Mouse (Mus musculus) forebrain, postnatal 0 days (tissue): ENCODE results near the gene Omt2b. TPM values are rescaled to one million over a fixed set of nuclear protein-coding genes. Genes with fewer than 3 reads are reported as not detected.

Source experiments
- ATAC-seq: fragments of 200-750 bp; cut with Nextera tagmentation; 2 replicates; pipeline ENCODE4 v1.8.0; 2017; ENCODE audit warnings: mild to moderate bottlenecking, moderate library complexity
- DNase-seq: peaks from one replicate; pipeline ENCODE4 v3.0.0-alpha.2; 2015
- H3K27ac ChIP-seq: fragments of 300-500 bp; sonication (generic); 2 replicates; pipeline ENCODE4 v1.5.1; 2014; ENCODE audit warnings: low read depth, mild to moderate bottlenecking, antibody characterized with exemption, low read length, moderate library complexity, mixed read lengths
- H3K27me3 ChIP-seq: fragments of 300-500 bp; sonication (generic); 2 replicates; pipeline ENCODE4 v1.6.1; 2014; ENCODE audit warnings: mild to moderate bottlenecking, low read length, mixed read lengths; ENCODE audit not compliant: insufficient read depth
- H3K36me3 ChIP-seq: fragments of 300-500 bp; sonication (generic); 2 replicates; pipeline ENCODE4 v1.6.1; 2014; ENCODE audit warnings: mild to moderate bottlenecking, moderate library complexity; ENCODE audit not compliant: insufficient read depth
- H3K4me1 ChIP-seq: fragments of 300-500 bp; sonication (generic); 2 replicates; pipeline ENCODE4 v1.6.1; 2014; ENCODE audit warnings: antibody characterized with exemption; ENCODE audit not compliant: insufficient read depth
- H3K4me2 ChIP-seq: fragments of 300-500 bp; sonication (generic); 2 replicates; pipeline ENCODE4 v1.6.1; 2014; ENCODE audit warnings: low read depth, mild to moderate bottlenecking, moderate library complexity
- H3K4me3 ChIP-seq: fragments of 300-500 bp; sonication (generic); 2 replicates; pipeline ENCODE4 v1.5.1; 2014; ENCODE audit warnings: low read depth, low read length, mixed read lengths
- H3K9ac ChIP-seq: fragments of 300-500 bp; sonication (generic); 2 replicates; pipeline ENCODE4 v1.6.1; 2014; ENCODE audit warnings: mild to moderate bottlenecking
- H3K9me3 ChIP-seq: fragments of 300-500 bp; sonication (generic); 2 replicates; pipeline ENCODE4 v1.6.1; 2016; ENCODE audit warnings: low read length
- CTCF ChIP-seq: sonication (generic); IDR thresholded peaks from 2 replicates; pipeline ENCODE4 v1.5.1; 2016; ENCODE audit warnings: antibody characterized with exemption, control low read depth, low read depth
- WGBS: fragments of 180-500 bp; shearing (Covaris S2); extraction: QIAGEN DNeasy Blood & Tissue Kit; methylation state at CpG from one replicate; pipeline ENCODE4 v1.1.7; 2014; 5-methylcytosine and 5-hydroxymethylcytosine counted together
- polyA plus RNA-seq: library from polyadenylated mRNA; unstranded; fragments of >200 nt; fragmentation: Nextera tagmentation; extraction: Ambion mirVana; gene quantifications from 2 replicates; pipeline ENCODE4 v1.2.1, GENCODE M21; 2015
- total RNA-seq: library from RNA; depleted of rRNA; stranded (reverse); fragments of >200 nt; gene quantifications from 2 replicates; pipeline ENCODE4 v1.2.3, GENCODE M21; 2014

Gene Omt2b
- total and polyA plus RNA-seq, 2 experiments from 2014 or later = not detected

- no peak for DNase-seq
- Histone ChIP-seq H3K4me2 (no peak overlapping the region), H3K9me3 (no peaks in the 10 kb centered on the region), H3K4me3 (no peak overlapping the region), H3K4me1 (no peaks in the 10 kb centered on the region), H3K27me3 (no peaks in the 10 kb centered on the region), H3K27ac (no peak overlapping the region), H3K9ac (no peak overlapping the region), H3K36me3 (no peaks in the 10 kb centered on the region)
- WGBS = 81% methylated on average over 3 of the region's 3 CpGs
- no peak for ATAC-seq
- no peak for TF ChIP-seq CTCF
Observed at GRCm38 (mm10) chr9:78368671-78369293, 41.4 kb downstream of the Omt2b start.

- no peak overlapping the region for H3K4me2 ChIP-seq
- H3K4me3 ChIP-seq = no peak overlapping the region
- 91% methylated on average over 2 of the region's 2 CpGs for WGBS
- H3K36me3 ChIP-seq = no peaks in the 10 kb centered on the region
- TF ChIP-seq CTCF = no peak
- H3K27ac ChIP-seq = no peak overlapping the region
- DNase-seq = no peak
- H3K4me1 ChIP-seq = no peaks in the 10 kb centered on the region
- H3K27me3 ChIP-seq = no peaks in the 10 kb centered on the region
- H3K9ac ChIP-seq = no peak overlapping the region
- H3K9me3 ChIP-seq = no peaks in the 10 kb centered on the region
- ATAC-seq = no peak
Observed at GRCm38 (mm10) chr9:78369349-78369748, 42.0 kb downstream of the Omt2b start.

DNA sequence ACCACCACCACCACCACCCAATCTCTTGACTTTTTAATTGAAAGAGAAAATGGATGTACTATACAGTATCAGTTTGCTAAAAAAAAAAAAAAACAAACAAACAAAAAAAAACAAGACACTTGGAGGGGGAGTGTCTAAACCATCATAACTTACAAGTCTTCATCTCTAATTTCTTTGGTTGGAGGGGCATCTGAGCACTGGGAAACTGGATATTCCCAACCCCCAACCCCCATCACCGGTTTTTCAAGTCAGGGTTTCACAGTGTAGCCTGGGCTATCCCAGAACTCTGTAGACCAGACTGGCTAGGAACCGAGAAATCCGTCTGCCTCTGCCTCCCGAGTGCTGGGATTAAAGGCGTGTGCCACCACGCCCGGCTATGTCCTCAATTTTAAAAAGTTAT is 42.4 kb downstream of the Omt2b start:
- Histone ChIP-seq H3K27me3 (no peaks in the 10 kb centered on the region), H3K36me3 (no peaks in the 10 kb centered on the region), H3K4me3 (no peak overlapping the region), H3K4me2 (no peak overlapping the region), H3K27ac (no peak overlapping the region), H3K9me3 (no peaks in the 10 kb centered on the region), H3K4me1 (no peaks in the 10 kb centered on the region), H3K9ac (no peak overlapping the region)
- no peak for ATAC-seq
- DNase-seq = no peak
- 95% methylated on average over 7 of the region's 7 CpGs for WGBS
- no peak for TF ChIP-seq CTCF

DNA sequence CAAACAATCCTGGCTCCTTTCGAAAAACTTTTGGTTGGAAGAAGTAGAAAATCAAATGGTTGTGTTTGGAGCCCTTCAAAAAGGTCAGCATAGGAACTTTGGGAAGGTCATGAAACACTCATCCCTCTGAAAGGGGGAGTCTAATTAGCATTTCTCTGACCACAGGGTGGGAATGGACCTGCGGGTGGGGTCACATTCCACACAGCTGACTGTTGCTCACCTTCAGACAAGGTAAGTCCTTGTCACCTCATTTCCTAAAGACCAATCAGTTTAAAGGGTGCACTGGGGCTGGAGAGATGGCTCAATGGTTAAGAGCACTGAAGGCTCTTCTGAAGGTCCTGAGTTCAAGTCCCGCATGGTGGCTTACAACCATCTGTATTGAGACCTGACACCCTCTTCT is 44.1 kb downstream of the Omt2b start:
- Histone ChIP-seq H3K27me3 (no peaks in the 10 kb centered on the region), H3K4me2 (no peak overlapping the region), H3K27ac (no peak overlapping the region), H3K36me3 (no peaks in the 10 kb centered on the region), H3K9me3 (no peaks in the 10 kb centered on the region), H3K4me3 (no peak overlapping the region), H3K9ac (no peak overlapping the region), H3K4me1 (no peaks in the 10 kb centered on the region)
- ATAC-seq = no peak
- TF ChIP-seq CTCF = no peak
- DNase-seq = no peak
- WGBS = 93% methylated on average over 3 of the region's 3 CpGs

DNA sequence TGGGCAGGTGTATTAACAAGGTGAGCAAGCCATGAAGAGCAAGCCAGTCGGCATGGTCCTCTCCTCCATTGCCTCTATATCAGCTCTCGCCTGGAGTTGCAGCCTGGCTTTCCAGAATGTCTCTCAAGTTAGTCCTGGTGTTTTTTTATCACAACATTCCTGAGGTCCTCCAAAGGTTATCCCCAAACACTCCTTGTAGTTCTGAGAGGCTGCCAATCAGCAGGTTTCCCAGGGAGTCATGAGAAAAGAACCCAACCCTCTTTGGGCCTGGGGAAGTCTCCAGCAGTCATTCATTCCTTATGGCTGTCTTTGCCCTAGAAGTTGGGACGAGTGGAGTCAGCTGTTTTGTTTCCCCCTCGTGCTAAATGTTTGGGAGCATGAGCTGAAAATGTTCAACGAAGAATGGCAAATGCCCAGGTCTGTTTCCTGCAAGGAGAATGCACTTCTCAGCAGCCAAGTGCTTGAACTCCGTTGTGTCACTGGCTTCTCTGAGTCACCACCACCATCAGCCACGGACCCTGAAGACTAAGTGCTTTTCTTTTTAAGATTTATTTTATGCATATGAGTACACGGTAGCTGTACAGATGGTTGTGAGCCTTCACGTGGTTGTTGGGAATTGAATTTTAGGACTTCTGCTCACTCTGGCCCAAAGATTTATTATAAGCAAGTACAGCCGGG is 45.6 kb downstream of the Omt2b start:
- Histone ChIP-seq H3K27ac (no peak overlapping the region), H3K9me3 (no peaks in the 10 kb centered on the region), H3K36me3 (no peaks in the 10 kb centered on the region), H3K4me1 (no peaks in the 10 kb centered on the region), H3K27me3 (no peaks in the 10 kb centered on the region), H3K4me3 (no peak overlapping the region), H3K9ac (no peak overlapping the region), H3K4me2 (no peak overlapping the region)
- 82% methylated on average over 10 of the region's 10 CpGs for WGBS
- no peak for TF ChIP-seq CTCF
- no peak for ATAC-seq
- no peak for DNase-seq

- WGBS = 61% methylated on average over 5 of the region's 5 CpGs
- no peaks in the 10 kb centered on the region for H3K36me3 ChIP-seq
- H3K27me3 ChIP-seq = no peaks in the 10 kb centered on the region
- no peaks in the 10 kb centered on the region for H3K9me3 ChIP-seq
- no peak overlapping the region for H3K9ac ChIP-seq
- H3K27ac ChIP-seq = no peak overlapping the region
- no peak for TF ChIP-seq CTCF
- no peak for DNase-seq
- ATAC-seq = no peak
- H3K4me2 ChIP-seq = no peak overlapping the region
- no peaks in the 10 kb centered on the region for H3K4me1 ChIP-seq
- no peak overlapping the region for H3K4me3 ChIP-seq
Observed at GRCm38 (mm10) chr9:78374397-78374796, 47.0 kb downstream of the Omt2b start.

DNA sequence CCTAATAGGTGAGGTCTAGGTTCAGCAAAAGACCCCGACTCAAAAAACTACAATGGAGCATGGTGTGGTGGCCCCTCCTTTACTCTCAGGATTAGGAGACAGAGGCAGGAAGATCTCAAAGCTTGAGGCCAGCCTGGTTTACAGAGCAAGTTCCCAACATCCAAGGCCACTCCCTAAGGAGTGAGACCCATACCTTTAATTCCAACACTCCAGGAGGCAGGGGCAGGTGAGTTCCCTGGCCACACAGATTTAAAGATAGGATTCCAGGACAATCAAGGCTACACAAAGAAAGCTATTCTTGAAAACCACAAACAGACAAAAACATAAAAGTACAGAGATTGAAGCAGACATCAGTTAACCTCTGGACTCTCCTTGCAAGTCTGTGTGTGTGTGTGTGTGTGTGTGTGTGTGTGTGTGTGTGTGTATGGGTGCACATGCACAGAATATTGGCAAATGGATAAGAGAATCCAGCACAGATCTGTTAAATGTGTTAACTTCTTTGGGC is 47.5 kb downstream of the Omt2b start:
- Histone ChIP-seq H3K27me3 (no peaks in the 10 kb centered on the region), H3K9ac (no peak overlapping the region), H3K9me3 (no peaks in the 10 kb centered on the region), H3K4me3 (no peak overlapping the region), H3K4me2 (no peak overlapping the region), H3K36me3 (no peaks in the 10 kb centered on the region), H3K27ac (no peak overlapping the region), H3K4me1 (no peaks in the 10 kb centered on the region)
- TF ChIP-seq CTCF = no peak
- DNase-seq (no peak), ATAC-seq (no peak)
- WGBS = 66% methylated on average over 1 of the region's 1 CpGs
